Mouse (Mus musculus): ENCODE measurements around the gene Nek6.

Nek6 gene

DNA sequence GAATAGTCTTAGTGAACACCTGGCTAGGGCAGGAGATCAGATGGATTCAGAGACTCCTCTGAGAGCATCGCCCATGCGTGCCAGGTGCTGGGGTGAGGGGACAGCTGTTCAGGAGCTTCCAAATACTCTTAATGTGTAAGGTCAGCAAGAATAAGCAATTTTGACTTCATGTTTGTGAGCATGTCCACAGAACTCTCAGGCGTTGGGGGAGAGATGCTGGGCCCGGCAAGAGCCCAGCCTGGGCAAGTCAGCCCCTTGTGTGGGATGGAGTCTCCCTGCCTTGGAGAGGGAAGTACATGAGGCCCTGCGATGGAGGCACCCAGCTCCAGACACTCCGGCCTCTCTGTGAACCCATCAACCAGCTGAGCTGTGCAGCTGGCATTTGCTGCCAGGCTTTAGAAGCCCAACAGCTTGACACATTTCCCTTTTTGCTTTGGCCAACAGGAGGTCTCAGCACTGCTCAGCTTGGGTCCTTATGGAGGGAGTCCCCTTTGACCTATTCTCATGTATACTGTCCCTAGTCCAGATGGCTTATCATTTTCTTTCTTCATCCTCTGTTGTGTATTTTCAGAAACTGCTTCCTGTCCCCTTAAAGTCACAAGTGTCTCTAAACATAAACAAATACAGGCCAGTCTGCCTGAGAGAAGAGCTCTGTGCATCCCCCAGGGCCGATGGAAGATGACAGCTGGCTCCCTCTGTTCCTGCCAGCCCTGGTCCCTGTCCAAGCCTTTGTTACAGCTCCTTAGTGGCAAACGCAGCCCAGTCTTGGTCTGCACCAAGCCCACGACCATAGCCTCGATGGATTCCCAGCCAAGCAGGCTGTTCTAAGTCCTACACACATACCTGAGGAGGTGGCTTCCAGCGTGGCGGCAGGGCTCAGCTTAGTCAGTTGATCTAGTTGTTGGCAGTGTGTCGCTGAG, 67.4 kb downstream of the Nek6 start:
- ATAC-seq (ENCODE audit: low TSS enrichment): peak; percentile 74

DNA sequence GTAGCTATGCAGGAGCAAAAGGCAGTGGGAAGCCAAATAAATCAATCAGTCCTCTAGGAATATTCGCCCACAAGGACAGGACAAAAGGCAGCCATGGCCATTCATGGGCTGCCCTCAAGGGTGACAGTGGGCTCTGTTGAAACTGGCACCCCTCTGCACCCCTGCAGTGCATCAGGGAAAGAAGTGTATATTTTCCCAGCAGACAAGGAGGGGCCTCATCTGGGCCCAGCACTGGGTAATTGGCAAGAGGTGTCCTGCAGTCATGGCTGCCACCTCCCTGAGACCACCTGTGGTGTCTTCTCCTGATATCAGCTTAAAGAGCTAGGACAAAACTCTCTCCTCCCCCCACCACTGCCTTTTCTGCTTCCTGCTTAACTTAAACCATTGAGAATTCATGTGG, 68.1 kb downstream of the Nek6 start:
- ATAC-seq (ENCODE audit: low TSS enrichment): no peak

DNA sequence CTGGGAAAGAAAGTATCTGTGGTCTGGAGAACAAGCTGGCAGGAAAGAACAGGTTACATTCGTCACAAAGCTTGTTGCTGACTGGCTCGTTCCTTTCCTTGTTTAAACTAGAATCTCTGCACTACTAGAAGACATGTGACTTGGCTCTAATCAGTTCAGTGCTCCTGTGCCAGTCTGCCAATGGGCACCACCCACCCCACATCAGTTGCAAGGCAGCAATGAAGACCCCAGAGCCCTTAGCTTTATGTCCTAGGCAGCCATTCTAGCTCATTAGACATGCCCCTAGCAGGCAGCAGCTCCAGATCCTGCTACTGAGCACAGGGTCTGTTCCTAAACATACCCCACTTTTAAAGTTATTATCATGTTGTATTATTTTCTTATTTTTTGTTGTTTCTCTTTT, 72.5 kb downstream of the Nek6 start:
- ATAC-seq (ENCODE audit: low TSS enrichment): no peak

DNA sequence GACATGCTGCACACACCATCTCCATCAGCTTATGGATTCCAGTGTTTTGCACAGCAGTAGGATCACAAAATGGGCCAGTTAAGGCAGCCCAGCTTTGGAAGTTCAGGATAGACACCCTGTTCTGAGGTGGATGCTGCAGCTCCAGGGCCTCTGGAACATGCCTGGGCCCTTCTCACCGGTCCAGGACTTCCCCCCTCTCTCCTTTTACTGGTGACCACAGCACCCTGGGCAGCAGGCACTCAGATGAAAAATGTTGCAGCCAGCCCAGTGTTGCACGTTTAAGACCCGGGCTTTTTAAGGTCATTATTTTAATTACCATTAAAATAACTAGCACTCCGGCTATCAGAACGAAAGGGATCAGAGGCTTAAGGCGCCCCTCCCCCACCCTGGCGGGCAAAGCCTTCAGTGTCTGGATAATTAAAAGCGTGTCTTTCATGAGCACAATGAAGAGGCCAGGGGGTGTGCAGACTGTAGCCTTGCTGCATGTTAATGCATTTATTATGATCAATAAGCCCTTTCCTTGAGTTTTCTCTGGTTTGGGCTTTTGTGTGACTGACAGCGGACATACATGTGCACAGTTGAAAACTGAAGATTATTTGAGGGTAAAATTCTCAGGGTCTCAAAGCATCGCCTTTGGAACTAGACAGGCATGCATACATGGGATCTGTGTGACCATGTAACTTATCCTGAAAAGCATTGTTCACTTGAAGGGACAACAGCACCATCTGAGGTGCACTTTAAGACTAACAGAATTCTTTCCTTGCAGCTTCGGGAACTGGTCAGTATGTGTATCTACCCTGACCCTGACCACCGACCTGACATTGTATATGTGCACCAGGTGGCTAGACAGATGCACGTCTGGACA, 73.3 kb downstream of the Nek6 start:
- ATAC-seq (ENCODE audit: low TSS enrichment): no peak

- no peak for ATAC-seq (ENCODE audit: low TSS enrichment)
Measured at GRCm38 (mm10) chr2:38585379-38585736, 73.9 kb downstream of the Nek6 start.

- no peak for ATAC-seq (ENCODE audit: low TSS enrichment)
Measured at GRCm38 (mm10) chr2:38586733-38587132, 75.3 kb downstream of the Nek6 start.

DNA sequence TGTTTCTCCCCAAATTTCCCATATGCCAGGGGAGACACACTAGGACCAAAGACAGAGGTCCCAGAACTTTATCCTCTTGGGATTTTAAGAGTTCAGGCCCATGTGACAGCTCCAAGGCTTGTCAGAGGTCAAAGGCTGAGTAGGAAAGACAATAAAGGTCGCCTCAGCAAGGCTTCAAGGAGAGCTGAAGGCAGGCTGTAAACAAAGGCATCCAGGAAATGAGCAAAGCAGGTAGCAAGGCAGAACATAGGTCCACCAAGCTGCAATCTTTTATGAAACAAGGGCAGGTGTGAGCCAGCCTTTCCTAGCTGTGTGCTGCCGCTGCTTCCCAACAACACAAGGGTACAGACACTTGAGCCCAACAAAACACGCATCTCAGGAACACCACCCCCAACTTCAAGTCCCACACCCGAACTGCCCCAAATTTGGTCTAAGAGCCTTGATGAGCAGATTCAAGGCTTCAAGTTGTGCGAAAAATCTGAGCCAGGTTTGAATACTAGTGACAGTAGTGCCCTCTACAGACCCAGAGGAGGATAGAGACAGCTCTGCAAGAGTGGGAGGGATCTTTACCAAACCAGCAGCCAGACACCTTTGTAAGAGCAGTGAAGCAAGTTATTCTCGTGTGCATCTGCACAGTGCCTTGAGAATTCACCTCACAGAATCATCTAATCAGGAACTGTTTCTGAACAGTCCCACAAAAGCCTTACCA, 80.5 kb downstream of the Nek6 start:
- ATAC-seq (ENCODE audit: low TSS enrichment): peak; percentile 93

DNA sequence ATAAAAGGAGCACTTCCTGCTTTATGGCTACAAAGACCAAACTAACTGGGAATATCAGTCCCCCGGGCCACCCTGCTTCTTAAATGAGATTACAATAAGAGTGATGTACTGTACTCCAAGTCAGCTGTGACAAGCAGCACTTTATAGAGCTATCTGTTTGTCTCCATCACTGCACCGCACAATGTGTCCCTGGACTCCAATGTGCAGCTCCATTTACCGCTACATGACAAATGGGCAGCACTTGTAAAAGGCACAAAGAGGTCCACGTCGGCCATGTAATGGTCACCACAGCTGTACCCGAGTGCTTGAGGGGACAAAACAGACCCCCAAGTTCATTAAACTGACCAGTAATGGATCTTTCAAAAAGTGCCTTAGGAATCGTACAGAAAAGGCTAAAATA, 83.4 kb downstream of the Nek6 start:
- no peak for ATAC-seq (ENCODE audit: low TSS enrichment)

DNA sequence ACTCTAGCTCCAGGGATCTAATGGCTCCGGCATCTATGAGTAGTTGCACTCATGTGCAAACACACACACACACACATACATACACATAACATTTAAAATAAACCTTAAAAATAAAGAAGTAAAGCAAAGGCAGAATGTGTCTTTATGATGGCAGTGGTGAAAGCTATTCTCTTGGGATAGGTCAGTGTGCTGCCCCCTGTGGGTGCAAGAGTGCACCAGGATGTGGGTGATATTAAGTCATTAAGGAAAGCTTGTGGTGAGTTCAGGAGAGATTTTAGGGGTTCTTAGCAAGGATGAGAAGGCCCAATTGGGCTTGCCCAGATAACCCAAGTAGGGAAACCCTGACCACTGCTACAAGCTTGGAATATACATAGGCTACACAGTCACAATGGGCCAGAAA, 86.5 kb downstream of the Nek6 start:
- no peak for ATAC-seq (ENCODE audit: low TSS enrichment)

DNA sequence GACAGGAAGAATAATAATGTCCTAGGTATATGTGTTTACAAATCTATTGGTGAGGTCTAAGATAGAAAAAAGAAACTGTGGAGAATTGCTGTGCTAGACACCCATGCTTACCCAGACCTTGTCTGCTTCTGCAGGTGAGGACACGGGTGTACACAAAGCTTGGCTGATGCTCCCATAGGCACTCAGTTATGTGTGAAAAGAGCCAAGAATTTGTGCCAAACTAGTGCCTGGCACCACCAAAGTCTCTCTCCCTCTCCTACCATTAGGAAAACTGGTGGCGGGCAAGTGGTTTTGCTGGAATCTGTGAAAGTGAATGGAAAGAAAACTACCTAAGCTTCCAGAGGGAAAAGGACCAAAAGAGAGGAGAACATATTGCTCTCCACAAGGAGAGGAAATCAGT, 87.0 kb downstream of the Nek6 start:
- ATAC-seq (ENCODE audit: low TSS enrichment): peak; percentile 38

GRCm38 (mm10) chr2:38600842-38601241, 89.4 kb downstream of the Nek6 start:
- no peak for ATAC-seq (ENCODE audit: low TSS enrichment)

DNA sequence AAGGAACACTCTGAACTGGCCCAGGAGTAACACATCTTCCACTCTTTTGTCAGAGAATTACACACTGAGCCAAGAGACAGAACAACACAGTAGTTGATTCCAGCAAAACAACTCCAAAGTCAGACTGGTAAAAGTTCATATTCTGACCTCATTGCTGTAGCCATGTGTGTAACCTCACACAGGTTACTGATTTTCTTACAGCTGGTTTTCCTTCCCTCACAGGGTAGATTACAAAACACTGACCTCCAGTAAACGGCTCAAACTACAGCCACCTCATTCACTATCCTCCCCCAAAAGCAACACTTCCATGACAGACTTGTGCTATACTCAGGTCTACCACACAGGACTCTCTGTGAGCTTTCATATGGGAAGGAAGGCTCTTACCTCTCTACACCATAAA, 96.3 kb downstream of the Nek6 start:
- ATAC-seq (ENCODE audit: low TSS enrichment): no peak

- ATAC-seq (ENCODE audit: low TSS enrichment): peak; percentile 83
Measured at GRCm38 (mm10) chr2:38608831-38609309, 97.4 kb downstream of the Nek6 start.

DNA sequence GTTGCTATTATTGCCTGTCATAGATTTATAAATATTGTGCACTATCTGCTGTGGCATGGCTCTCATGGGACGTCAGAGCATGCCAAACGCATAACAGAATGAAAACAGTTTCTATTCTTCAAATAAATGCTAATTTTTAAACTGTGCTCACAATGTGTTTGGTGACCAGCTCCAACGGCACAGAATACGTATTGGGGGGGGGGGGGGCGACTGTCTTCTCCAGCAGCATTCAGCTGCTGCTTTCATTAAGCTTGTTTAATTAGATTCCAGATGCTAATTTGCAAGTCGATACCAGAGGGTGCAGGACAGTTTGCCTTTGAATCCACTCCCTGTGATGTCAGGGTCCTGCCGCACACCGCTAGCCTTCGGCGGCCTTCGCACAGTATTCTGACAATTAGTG, 97.9 kb downstream of the Nek6 start:
- ATAC-seq (ENCODE audit: low TSS enrichment): no peak

- ATAC-seq (ENCODE audit: low TSS enrichment): no peak
Measured at GRCm38 (mm10) chr2:38610161-38610560, 98.7 kb downstream of the Nek6 start.

DNA sequence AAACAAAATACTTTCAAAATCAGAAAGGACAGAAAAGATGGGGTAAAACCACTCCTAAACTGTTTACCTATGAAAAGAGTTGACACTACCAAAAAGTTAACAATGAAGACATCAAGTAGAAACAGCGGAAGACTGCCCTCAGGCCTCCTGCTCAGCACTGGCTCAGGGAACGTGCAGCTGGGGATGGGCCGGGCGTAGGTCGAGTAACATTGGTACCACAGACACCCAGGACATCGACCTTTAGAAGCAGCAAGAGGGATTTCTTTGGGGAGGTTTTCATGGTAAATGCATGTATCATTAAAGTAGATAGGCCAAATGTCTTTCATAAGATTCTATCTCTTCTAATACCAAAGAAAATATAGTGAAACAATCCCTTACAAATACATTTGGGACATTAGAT, 101.2 kb downstream of the Nek6 start:
- no peak for ATAC-seq (ENCODE audit: low TSS enrichment)

DNA sequence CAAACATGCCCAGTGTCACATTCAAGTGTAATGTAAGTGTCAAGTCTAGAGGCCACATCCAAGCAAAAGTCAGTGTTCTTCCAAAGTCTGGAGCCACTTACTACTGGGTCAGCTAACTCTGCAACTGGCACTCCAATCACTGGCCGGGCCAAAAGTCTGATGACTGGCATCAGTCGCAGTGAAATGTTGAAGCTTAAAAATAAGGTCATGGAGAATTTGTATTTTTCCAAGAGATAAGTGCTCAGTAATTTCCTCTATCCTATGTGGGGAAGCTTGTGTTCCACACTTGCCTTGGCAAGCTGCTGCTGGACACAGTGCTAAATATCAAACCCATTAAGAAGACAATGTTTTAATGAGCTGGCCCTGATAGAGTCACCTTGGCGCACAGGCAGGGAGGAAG, 102.1 kb downstream of the Nek6 start:
- ATAC-seq (ENCODE audit: low TSS enrichment): no peak

- no peak for ATAC-seq (ENCODE audit: low TSS enrichment)
Measured at GRCm38 (mm10) chr2:38614437-38614836, 103.0 kb downstream of the Nek6 start.

DNA sequence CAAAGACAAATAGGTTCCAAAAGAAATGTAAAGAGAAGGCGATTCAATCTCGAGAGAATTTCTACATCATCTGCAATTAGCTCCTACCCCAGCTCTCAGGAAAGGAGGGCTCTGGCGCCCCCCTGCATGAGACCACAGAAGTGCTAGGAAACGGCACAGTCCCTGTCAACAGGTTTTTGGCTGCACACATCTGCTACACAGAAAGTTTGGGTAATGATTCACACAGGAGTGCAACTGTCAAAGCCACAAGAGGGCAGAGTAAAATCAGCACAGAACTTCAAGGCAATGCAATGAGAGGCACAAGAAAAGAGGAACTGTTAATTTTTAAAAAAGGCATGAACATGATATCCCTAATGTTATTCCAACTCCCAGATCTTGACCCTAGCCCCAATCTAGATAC, 104.6 kb downstream of the Nek6 start:
- peak; percentile 50 for ATAC-seq (ENCODE audit: low TSS enrichment)

DNA sequence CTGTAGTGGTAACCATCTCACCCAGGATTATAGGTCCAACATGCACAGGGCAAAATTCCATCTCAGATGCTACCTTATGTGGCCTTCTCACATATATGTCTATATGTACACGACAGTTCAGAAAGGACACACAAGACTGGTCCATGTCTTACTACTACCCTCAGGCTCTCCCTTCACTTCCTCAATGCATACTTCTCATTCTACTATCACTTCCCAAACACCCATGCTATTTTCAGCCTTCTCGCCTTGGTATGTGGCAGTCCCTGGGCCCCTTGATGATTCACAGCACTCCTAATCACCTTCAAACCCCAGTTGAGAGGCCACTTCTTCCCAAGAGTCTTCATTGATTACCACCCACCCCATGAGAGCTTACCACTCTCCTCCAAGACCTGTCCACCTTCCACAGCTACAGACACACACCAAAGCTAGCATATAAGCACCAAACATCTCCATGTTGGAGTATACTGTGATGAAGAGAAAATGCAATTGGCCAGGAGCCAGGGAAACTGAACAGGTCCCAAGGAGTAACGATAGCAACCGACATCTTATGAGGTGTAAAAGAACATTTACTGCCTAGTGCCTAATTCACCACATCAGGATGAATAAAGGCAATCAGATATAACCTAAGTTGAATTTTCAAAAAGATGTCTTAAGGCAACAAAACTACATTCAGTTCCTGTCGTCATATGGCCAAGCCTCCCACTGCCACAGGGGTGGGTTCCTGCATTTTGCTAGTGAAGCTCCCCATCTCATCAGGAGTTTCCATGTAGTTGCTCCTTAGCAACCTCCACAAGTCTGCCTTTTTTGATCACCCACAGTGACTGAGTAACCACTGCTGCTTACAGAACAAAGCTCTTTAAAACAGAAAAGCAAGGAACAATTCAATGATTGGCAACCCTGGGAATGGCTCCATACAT, 105.8 kb downstream of the Nek6 start:
- peak; percentile 38; the same call in 1 of the 2 replicates for ATAC-seq (ENCODE audit: low TSS enrichment)

- ATAC-seq (ENCODE audit: low TSS enrichment): no peak
Measured at GRCm38 (mm10) chr2:38619777-38620176, 108.3 kb downstream of the Nek6 start.
